Mouse (Mus musculus): ENCODE measurements around the gene Gm21969.

The Gm21969 gene

GRCm38 (mm10) chr4:139622373-139623282 lies 19.6 kb downstream of the Gm21969 start, which contains the start of gene Aldh4a1:
Gene Aldh4a1 (plus strand): TSS chr4:139622866.
- DNase-seq: peak; percentile 84

DNA sequence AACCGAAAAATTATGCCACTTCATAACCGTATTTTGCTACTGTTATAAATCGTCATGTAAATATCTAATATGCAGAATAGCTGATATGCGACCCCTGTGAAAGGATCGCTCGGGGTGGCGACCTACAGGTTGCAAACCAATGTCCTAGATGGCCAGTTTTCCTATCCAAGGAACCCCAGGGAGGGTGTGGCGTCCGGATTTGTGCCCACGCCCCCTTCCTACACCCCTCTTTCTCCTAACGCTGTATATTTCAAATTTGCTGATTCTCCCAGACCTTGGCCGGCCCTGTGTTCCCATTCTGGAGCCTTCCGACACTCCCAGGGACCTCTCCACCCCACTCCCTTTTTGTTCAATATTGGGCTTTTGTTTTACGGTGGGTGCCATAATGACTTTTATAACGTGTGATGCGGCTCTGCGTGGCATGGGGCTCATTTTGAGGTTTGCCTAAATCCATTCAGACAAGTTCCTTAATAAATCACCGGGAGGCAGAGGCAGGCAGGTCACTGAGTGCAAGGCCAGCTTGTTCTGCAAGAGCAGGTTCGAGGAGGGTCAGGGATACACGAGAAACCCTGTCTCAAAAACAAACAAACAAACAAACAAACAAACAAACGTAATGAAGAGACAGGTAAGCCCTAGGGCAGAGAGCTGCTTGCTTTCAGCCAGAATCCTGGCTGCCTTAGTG lies 20.6 kb downstream of the Gm21969 start:
- DNase-seq: no peak

GRCm38 (mm10) chr4:139624116-139624489 lies 21.1 kb downstream of the Gm21969 start:
- no peak for DNase-seq

DNA sequence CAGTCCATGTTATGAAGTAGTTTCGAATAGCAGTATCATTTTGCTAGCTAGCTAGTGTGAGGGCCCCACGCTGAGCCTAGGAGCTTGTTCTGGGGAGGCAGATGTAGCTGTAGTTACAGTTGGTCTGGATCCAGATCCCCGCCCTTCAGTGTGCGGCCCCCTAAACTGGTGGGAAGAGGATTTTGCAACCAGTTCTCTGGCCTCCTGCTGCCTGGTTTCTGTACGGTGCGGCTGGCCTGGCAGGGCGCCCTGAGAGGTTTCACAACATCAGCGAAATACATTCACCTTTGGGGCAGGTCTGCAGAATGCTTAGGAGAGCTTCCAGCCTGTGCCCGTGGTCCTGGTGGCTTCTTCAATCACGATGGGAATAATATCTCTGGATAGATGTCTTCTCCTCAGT lies 21.7 kb downstream of the Gm21969 start:
- no peak for DNase-seq

- no peak for DNase-seq
These were observed 24.4 kb downstream of the Gm21969 start for GRCm38 (mm10) chr4:139627361-139627760.

DNA sequence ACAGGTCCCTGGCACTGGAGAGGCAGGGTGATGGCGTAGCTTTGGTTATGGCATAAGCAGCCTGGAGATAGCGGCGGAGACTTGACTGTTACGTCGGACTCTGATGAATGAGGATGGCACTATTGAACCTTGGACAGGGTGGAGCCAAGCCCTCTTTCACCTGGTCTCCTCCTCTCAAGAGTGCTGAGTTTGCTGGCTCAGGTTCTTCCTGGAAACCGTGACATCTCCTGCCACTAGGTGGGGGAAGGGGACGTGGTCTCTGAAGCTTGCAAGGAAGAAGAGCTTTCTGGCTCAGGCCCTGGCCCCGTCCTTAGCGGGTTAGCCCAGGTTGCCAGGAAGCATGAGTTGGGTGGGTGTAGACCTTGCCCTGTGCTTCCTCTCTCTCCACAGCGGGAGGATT lies 27.2 kb downstream of the Gm21969 start:
- DNase-seq: no peak

- DNase-seq: no peak
These were observed 28.2 kb downstream of the Gm21969 start for GRCm38 (mm10) chr4:139631141-139631540.

DNA sequence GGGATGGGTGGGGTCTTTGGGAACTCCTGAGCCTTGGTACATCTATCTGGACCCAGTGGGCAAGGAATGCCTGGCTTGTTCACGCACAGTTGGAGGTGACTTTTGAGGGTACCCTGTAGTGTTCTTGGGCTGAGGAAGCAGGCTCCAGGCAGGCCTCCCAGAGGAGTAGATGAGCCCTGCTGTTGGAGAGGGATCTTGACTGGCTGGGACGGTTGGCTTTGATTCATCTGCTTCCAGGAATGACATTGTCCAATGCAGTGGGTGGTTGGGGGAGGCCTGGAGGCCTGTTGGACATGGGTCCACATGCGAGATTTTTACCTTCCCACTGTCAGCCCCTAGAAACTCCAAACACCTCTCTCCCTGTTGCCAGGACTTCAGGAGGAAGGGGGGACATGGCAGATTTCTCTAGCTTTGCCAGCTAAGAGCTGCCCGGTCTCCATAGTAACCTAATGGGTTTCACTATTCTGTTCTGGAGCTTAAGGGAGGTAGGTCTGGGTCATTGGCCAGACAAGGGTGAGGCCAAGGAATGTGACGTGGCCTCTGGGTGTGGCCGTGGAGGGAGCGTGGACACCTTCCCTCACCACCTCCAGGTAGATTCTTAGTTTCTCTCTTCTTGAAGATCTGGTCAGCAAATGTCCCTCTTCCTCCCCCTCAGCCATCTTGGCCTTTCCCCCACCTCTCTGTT lies 28.7 kb downstream of the Gm21969 start:
- DNase-seq: no peak

GRCm38 (mm10) chr4:139632254-139632580 lies 29.2 kb downstream of the Gm21969 start:
- DNase-seq: no peak

- DNase-seq: peak; percentile 84
These were observed 33.4 kb downstream of the Gm21969 start for GRCm38 (mm10) chr4:139636373-139636772.

GRCm38 (mm10) chr4:139637847-139638246 lies 34.9 kb downstream of the Gm21969 start:
- DNase-seq: no peak

- no peak for DNase-seq
These were observed 35.4 kb downstream of the Gm21969 start for GRCm38 (mm10) chr4:139638356-139638755.

DNA sequence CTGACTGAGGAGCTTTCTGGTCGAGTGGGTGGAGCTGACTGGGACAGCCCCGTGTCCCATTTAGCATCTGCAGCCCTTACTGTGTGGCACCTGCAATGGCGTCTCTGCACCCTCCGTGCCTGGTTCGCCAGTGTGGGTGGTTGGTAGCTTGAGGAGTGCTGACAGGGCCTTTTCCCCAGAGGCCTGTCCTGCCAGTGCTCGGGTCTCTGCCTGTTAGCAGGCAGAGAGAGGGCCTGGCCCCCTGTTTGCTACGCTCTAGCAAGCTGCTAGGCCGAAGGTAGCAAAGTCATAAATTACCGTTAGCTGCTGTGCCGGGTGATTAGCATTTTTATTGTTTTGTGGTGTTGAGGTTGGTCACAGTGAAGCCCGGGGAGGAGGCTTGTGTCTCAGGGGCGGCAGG lies 36.8 kb downstream of the Gm21969 start:
- no peak for DNase-seq

GRCm38 (mm10) chr4:139640333-139640732 lies 37.3 kb downstream of the Gm21969 start:
- DNase-seq: no peak

- DNase-seq: no peak
These were observed 37.8 kb downstream of the Gm21969 start for GRCm38 (mm10) chr4:139640775-139641174.

GRCm38 (mm10) chr4:139641829-139642425 lies 38.9 kb downstream of the Gm21969 start:
- peak; percentile 32 for DNase-seq

DNA sequence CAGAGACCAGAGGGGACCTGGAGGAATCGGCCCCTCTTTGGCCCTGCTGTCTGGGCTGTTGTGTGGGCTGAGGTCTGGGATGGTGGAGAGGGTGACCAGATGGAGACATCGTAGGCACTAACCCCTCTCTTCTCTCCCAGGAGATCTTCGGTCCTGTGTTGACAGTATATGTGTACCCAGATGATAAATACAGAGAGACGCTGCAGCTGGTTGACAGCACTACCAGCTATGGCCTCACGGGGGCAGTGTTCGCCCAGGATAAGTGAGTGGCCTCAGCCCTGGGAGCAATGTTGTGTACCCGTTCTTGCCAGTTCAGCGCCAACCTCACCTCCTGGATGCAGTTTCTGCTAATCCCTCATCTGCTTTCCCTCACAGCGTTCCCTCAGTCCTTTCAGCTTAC lies 41.0 kb downstream of the Gm21969 start:
- peak; percentile 83 for DNase-seq

DNA sequence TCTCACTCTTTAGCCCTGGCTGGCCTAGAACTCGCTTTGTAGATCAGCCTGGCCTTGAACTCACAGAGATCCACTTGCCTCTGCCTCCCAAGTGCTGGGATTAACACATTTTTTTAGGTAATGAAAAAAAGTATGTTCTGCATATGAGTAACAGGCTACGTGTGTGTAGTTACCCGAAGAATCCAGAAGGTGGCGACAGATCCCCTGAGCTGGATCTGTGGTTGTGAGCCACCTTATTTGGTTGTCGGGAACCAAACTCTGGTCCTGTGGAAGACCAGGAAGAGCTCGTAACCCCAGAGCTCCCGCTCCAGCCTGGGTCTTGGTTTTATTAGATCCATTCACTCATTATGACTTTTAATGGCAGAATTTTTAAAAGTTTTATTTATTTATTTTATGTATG lies 43.9 kb downstream of the Gm21969 start:
- DNase-seq: no peak

DNA sequence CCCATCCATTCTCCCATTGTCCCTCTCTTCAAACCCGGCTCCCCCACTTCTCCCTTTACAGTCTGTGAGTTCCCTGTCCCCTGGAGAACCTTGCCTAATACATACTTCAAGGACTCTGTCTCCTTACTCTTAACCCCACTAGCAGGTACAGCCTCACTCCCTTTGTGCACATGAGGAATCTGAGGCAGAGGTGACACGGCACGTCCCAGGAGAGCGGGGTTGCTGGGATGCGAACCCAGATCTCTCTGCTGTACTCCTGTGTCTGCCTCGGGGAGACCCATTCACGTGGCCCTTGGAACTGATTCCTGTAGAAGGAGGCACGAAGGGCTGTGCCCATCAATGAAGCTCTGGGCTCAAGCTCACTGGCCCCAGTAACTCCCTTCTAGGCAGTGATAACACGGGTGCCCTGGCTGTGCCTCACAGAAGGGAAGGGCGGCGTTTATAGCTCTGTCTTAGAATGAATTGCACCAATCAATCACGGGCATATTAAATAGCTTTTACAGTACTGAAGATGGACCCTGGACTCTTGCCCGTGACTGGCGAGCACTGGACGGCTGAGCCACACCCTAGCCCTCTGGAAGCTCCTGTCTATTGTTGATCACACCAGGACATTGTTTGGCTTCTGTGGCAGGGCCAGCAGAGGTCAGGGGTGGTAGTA lies 47.2 kb downstream of the Gm21969 start:
- no peak for DNase-seq

DNA sequence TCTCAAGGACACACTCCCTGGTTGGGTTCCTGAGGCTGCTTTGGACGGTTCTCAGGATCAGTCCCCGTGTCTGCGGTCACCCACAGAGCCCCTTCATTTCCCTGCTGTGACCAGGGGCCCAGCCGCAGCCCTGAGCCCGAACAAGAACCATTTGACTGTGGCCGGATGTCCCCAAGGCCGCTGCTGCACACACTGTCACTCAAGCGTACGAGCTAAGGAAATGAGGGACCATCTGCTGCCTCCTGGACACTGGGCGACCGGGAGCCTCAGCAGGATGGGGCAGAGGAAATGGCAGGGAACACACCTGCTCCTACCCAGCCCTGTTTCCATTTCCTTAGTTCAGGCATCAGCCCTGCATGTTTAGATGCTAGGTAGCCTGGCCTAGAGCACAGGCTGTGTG lies 47.9 kb downstream of the Gm21969 start:
- no peak for DNase-seq

DNA sequence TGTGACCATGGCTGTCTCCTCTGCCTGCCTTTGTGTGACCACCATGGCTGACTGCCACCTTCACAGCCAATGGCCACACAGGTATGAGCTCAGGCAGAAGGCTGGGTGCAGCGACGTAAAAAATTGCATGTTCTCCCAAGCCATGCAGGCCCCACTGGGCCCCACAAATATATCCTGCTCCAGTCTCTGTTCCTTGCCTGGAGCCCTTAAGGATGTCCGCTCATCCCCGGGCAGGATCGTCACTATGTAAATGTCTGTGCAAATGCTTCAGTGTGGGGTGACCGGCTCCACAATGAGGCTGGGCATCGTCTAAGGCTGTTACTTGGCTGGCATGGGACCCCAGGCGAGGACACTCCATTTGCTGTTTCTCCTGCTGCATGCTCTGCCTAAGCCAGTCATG lies 50.3 kb downstream of the Gm21969 start, which contains the start of gene Tas1r2:
Gene Tas1r2 (plus strand): TSS at position 301 of the 400 bp plus-strand sequence.
- DNase-seq: no peak

GRCm38 (mm10) chr4:139661897-139662296 lies 58.9 kb downstream of the Gm21969 start:
- DNase-seq: no peak

GRCm38 (mm10) chr4:139667632-139668031 lies 64.6 kb downstream of the Gm21969 start:
- DNase-seq: no peak

Measured in right cerebral cortex, postnatal 14 days (tissue).